Mouse (Mus musculus): ENCODE measurements around the gene Gp1bb. TPM values are rescaled to one million over a fixed set of nuclear protein-coding genes. Genes with fewer than 3 reads are reported as not detected.

The Gp1bb gene
- total RNA-seq, 2 experiments from 2014 or later: 0.38 to 0.70 TPM

DNA sequence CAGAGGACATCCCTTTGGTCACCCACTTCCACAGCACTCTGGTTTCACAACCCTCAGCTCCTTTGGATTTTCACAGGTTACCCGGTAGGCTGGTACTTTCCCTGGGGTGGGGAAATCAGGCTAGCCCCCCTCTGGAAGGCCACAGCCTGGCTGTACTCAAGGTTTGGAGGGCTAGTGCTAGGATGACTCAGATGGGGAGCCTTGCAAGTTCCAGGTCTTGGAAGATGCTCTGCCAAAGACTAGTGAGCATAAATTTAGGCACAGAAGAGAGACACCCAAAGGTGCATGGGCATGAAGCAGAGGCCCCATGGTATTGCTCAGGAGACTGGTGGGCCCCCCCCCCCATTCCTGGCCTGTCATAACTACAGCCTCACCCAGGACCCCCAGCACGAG, 6.7 kb upstream of the Gp1bb start:
- no peak for ATAC-seq (ENCODE audit: poor library complexity, severe bottlenecking)

- ATAC-seq (ENCODE audit: poor library complexity, severe bottlenecking): no peak
Observed at GRCm38 (mm10) chr16:18628206-18628947, 6.2 kb upstream of the Gp1bb start.

DNA sequence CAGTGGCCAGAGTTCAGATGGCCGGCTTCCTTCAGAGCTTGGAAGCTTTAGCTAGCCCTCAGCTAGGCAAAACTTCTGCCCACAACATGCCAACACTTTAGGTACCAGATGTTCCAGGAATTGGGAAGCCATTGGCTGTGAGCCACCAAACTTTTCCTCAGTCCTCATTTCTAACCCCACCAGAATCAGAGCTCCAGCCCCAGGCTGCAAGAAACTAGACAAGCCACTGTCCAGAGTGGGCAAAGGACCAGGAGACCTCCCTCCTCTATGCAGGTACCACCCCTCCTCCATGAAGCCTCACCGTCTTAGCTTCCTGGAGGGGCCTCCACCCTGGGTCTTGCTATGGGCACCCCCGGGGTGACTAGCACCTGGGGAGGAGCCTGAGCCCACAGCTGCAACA, 5.0 kb upstream of the Gp1bb start:
- ATAC-seq (ENCODE audit: poor library complexity, severe bottlenecking): no peak

GRCm38 (mm10) chr16:18626376-18626878, 4.2 kb upstream of the Gp1bb start, which contains the start of gene Gm49601:
Gm49601 (minus strand) TSS chr16:18626427.
- peak; percentile 80 for ATAC-seq (ENCODE audit: poor library complexity, severe bottlenecking)

DNA sequence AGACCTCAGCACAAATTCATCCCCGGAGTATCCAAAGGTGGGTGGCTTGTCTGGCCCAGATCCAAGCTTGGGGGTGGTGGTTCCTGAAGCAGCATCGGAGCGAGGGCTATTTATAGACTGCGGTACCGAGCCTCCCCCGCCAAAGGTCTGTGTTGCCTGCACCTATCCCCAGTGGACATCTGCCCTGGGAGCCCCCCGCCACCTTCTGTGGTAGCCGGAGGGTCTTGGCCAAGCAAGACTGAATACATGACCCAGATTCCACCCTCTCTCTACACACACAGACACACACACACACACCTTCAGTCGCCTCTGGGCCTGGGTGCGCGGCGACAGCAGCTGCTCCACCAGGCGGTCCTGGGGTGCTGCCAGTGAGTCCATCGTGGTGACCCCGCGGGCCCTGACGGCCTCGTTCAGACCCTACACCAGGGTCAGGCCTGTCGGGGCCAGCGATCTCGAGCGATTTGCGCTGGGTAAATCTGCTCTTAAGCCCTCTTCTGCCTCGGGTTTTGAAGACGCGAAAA, 3.6 kb upstream of the Gp1bb start:
- ATAC-seq (ENCODE audit: poor library complexity, severe bottlenecking): no peak

DNA sequence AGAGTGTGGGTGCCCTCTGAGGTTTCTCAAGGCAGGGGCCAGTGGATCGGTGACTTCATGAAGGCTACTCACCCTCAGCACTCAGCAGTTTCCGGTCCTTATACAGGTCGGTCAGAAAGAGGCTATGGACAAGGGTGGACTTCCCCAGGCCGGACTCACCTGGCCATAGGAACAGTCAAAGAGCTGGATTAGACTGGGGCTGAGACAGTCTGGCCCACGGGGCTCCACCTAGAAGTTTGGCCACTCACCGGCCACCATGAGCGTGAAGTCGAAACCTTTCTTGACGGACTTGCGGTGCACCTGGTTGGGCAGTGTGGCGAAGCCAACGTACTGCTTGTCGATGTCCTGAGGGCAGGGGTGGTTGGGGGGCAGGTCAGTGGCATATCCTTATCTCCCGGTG, 2.9 kb upstream of the Gp1bb start:
- no peak for ATAC-seq (ENCODE audit: poor library complexity, severe bottlenecking)

DNA sequence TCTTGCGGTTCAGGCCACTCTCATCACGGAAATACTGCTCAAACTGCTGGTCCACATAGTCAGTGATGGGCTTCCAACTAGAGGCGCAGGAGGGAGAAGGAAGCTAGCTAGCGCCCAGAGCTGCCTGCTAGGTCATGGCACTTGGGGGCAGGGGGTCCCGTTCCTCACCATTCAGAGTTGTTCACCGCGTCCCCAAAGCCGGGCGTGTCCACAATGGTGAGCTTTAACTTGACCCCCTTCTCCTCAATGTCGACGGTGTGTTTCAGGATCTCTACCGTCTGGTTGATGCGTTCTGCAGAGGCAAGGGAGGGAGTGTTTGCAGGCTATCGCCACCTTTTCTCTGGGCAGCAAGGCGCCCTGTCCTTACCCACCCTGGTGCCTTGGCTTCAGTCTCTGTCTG, 2.4 kb upstream of the Gp1bb start:
- no peak for ATAC-seq (ENCODE audit: poor library complexity, severe bottlenecking)

- no peak for ATAC-seq (ENCODE audit: poor library complexity, severe bottlenecking)
Observed at GRCm38 (mm10) chr16:18623751-18624540, 1.7 kb upstream of the Gp1bb start.

DNA sequence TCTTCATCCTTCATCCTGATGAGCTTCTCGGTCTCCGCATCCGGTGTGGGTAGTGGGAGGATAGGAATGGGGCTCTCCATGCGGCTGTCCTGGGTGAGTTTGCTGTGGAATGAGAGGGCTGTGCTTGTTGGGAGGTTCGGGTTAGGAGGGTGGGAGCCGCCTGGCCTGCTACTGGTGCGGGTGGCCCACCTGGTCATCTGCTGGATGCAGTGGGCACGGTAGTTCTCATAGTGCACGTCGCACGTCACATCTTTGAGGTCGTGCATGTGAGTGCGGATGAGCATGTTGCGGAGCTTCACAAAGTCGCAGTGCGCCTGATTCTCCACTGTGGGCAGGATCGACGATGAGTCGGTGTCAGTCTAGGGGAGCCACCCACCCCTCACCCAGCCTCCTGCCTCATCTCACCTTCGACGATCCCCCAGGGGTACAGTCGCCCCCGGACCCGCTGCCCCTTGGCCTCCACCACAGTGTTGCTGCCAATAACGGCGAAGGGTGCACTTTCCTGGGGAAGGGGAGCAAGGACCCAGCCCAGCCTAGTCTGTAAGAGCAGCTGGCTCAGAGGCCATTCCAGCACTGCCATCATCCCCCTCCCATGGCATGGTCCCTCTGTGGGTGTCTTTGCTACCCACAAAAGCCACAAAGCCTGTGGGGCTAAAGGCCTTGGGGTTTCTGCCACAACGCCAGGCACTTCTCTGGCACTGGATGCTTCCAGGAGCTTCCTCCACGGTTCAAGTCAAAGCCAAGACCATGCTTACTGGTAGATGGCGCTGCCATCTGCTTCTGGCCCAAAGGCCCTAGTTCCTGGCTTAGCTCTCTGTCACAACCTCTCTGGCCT, 930 bp upstream of the Gp1bb start:
- ATAC-seq (ENCODE audit: poor library complexity, severe bottlenecking): no peak

- ATAC-seq (ENCODE audit: poor library complexity, severe bottlenecking): no peak
Observed at GRCm38 (mm10) chr16:18621362-18622001, 721 bp downstream of the Gp1bb start.

DNA sequence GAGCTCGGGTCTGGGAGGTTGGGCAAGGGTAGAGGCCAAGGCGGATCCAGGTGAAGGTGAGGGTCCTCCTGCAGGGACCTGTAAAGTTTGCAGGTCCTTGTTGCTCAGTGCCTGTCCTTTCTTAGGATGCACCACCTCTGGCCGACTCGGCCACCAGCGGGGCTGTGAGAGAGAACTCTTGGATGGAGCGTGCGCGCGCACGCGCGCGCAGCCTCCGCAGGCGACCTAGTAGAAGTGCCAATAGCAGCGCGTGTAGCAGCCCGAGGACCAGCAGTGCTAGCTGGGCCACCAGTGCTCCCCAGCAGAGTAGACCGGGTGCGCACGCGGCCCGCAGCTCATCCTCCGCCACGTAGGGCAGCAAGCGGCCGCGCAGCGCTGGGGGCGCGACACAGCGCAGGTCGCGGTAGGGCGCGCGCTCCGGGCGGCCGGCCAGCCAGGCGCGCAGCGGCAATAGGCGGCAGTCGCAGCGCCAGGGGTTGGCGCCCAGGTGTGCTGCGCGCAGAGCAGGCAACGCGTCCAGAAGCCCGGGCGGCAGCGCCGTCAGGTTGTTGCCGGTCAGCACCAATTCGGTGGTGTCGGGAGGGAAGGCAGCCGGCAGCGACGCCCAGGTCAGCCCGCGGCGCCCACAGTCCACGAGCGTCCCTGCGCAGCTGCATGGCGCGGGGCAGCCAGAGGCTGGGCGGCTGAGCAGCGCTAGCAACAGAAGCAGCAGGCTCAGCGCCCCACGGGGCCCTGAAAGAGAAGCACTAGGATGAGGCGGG, 1.4 kb downstream of the Gp1bb start:
- ATAC-seq (ENCODE audit: poor library complexity, severe bottlenecking): no peak

DNA sequence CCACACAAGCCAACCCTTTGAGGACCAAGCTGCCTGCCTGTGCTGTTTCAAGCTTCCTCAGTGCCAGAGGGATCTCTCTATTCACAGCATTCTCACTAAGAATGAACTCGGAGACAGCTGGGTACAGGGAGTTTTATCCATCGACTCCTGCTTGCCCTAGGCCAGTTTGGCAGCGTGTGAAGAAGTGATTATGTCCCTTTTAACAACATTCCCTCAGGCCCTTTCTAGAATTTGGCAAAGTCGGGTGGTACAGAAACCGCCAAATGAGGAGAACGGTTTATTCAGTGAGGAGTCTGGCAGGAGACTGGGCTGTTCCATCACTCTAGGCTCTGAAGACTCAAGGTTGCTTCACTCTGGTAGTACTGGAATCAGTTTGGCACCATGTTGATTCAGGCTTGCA, 2.0 kb downstream of the Gp1bb start:
- no peak for ATAC-seq (ENCODE audit: poor library complexity, severe bottlenecking)

DNA sequence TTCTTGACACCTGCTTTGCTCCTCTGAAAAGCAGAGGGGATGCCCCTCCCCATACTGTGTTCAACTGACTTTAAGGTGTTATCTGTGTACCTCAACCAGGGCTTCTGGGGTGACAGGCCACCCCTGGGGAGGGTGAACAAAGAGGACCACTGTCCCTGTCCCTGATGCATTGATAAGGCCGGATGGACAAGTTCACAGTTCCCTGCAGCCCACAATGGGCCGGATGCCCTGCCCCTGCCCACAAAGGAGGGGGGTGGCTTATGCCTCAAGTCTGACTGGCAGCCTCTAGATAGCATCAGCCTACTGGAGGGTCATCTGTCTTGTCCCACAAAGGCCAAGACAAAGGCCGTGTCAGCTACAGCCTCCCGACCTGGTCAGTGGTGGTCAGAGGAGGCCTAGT, 3.1 kb downstream of the Gp1bb start:
- ATAC-seq (ENCODE audit: poor library complexity, severe bottlenecking): no peak

DNA sequence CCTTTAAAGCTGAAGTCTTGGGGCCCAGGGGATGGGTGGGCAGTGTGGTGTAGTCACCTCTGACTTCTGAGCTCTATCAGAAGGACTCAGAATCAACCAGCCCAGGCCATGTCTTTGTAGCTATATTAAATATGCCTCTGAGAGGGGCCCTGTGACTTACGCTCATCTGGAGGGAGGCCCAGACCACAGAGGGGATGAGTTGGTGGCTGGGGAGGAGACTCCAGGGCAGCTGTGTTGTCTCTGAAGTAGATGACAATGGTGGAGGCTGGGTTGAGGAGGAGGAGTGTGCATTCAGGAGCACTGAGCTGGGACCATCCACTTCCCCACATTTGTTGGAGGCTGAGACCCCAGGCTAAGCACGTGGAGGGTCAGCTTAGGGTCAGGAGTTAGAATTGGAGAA, 3.9 kb downstream of the Gp1bb start:
- ATAC-seq (ENCODE audit: poor library complexity, severe bottlenecking): no peak

- peak; percentile 86 for ATAC-seq (ENCODE audit: poor library complexity, severe bottlenecking)
Observed at GRCm38 (mm10) chr16:18617370-18618065, 4.7 kb downstream of the Gp1bb start.

- no peak for ATAC-seq (ENCODE audit: poor library complexity, severe bottlenecking)
Observed at GRCm38 (mm10) chr16:18613301-18613700, 8.9 kb downstream of the Gp1bb start.

- no peak for ATAC-seq (ENCODE audit: poor library complexity, severe bottlenecking)
Observed at GRCm38 (mm10) chr16:18611752-18612151, 10.5 kb downstream of the Gp1bb start.

DNA sequence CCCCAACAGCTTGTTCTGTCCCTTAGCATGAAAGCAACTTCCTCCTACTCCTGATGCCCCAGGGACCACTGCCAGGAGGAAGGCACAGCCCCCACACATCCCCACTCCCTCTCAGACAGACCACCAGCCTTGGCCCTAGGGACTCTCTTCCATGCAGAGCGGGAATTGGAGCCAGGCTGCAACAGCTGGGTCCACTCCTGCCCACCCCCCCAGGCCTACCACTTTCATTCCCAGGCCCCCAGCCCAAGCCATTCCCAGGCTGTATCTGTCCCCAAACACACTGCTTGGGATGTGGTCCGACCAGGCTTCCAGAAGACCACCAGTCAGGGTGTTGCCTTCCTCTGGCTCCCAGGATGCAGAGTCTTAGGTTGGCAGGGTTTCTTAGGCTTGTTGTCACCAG, 13.1 kb downstream of the Gp1bb start:
- ATAC-seq (ENCODE audit: poor library complexity, severe bottlenecking): no peak

GRCm38 (mm10) chr16:18608226-18608625, 14.0 kb downstream of the Gp1bb start:
- no peak for ATAC-seq (ENCODE audit: poor library complexity, severe bottlenecking)

Data from megakaryocyte, adult 5-6 weeks (primary cell).